Mouse (Mus musculus) neural tube, embryonic 12.5 days (tissue): ENCODE results near the gene Ints3. TPM values are rescaled to one million over a fixed set of nuclear protein-coding genes. Genes with fewer than 3 reads are reported as not detected.
"Not testable (repeated sequence)": the region's sequence is repeated elsewhere in the genome, so short reads cannot be mapped to it uniquely, and the experiment has no call there.

Experiments used
- ATAC-seq: fragments of 200-750 bp; cut with Nextera tagmentation; 2 replicates; pipeline ENCODE4 v1.8.0; 2017; ENCODE audit warnings: low read depth, mild to moderate bottlenecking, moderate TSS enrichment, moderate library complexity; ENCODE audit not compliant: low FRiP score
- H3K27ac ChIP-seq: fragments of 300-500 bp; sonication (generic); 2 replicates; pipeline ENCODE4 v1.5.1; 2016
- H3K27me3 ChIP-seq: fragments of 300-500 bp; sonication (generic); replicated peaks from 2 replicates; pipeline ENCODE4 v1.6.1; 2016; ENCODE audit warnings: mild to moderate bottlenecking
- H3K36me3 ChIP-seq: fragments of 300-500 bp; sonication (generic); 2 replicates; pipeline ENCODE4 v1.6.1; 2016; ENCODE audit warnings: mild to moderate bottlenecking
- H3K4me1 ChIP-seq: fragments of 300-500 bp; sonication (generic); 2 replicates; pipeline ENCODE4 v1.6.1; 2016
- H3K4me2 ChIP-seq: fragments of 300-500 bp; sonication (generic); replicated peaks from 2 replicates; pipeline ENCODE4 v1.6.1; 2016; ENCODE audit warnings: mild to moderate bottlenecking
- H3K4me3 ChIP-seq: fragments of 300-500 bp; sonication (generic); 2 replicates; pipeline ENCODE4 v1.5.1; 2016
- H3K9ac ChIP-seq: fragments of 300-500 bp; sonication (generic); 2 replicates; pipeline ENCODE4 v1.6.1; 2016; ENCODE audit warnings: mild to moderate bottlenecking
- H3K9me3 ChIP-seq: fragments of 300-500 bp; sonication (generic); 2 replicates; pipeline ENCODE4 v1.6.1; 2016; ENCODE audit warnings: mild to moderate bottlenecking
- WGBS: fragments of 180-500 bp; shearing (Covaris S2); methylation state at CpG from one replicate; pipeline ENCODE4 v1.1.7; 2016; 5-methylcytosine and 5-hydroxymethylcytosine counted together
- polyA plus RNA-seq: library from polyadenylated mRNA; unstranded; fragments of >200 nt; fragmentation: Nextera tagmentation; extraction: Ambion mirVana; gene quantifications from 2 replicates; pipeline ENCODE4 v1.2.1, GENCODE M21; 2016

Gene Ints3
- polyA plus RNA-seq, 1 experiment from 2014 or later: 40.5 TPM

DNA sequence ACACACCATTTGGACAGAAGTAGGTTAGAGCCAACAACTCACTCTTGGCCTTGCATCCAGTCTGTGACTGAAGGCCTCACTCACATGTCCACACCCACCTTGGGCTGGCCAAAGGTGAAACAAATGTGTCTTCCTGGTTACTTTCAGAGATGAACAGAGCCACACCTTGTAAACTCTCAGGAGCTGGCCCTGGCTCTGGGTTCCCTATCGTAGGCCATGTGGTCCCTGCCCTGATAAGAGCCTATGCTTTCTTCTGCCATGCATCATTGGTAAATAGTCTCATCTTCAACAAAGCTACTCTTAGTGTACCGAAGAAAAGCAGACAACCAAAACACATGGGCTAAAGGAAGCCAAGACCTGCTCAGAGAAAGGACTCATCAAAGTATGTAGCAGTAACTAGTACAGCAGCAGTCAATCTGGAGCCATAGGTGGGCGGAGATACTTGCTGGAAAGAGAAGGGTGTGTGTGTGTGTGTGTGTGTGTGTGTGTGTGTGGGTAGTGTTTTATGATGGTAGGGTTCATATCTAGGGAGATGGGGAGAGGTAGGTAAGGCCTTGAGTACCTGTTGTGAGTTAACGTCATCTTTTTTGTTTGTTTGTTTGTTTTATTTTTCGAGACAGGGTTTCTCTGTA lies 66.3 kb downstream of the Ints3 start:
- peaks cover 11% of the 10 kb centered on the region for H3K36me3 ChIP-seq

DNA sequence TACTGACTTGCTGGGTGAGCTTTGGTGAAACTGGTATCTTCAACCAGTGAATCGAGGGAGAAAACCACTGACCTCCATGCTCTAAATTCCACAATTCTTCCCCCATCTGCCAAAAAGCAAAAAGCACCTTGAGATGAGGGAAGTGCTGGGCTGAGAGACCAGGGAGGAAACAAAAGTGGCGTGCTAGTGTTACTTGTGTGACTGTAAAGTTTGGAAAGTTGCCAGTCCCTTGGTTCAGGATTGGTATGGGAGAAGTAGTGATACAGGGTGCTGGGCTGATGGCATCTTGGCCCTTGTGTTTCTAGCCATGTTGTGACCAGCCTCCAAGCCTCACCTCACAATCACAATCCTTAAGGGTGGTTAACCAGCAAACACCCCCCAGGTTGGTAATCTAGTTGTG lies 71.1 kb downstream of the Ints3 start:
- no peak for ATAC-seq
- no peaks in the 10 kb centered on the region for H3K9me3 ChIP-seq
- H3K27ac ChIP-seq: no peak overlapping the region
- no peak overlapping the region for H3K4me2 ChIP-seq
- no peak overlapping the region for H3K9ac ChIP-seq
- H3K4me3 ChIP-seq: no peak overlapping the region
- H3K36me3 ChIP-seq: peaks cover 38% of the 10 kb centered on the region
- 92% methylated on average over 2 of the region's 2 CpGs for WGBS
- no peaks in the 10 kb centered on the region for H3K27me3 ChIP-seq
- H3K4me1 ChIP-seq: no peaks in the 10 kb centered on the region

More for the DNA sequence above, 66.3 kb downstream of the Ints3 start:
- no peaks in the 10 kb centered on the region for H3K9me3 ChIP-seq
- no peak for ATAC-seq
- H3K4me3 ChIP-seq: no peak overlapping the region
- H3K9ac ChIP-seq: no peak overlapping the region
- H3K27ac ChIP-seq: no peak overlapping the region
- H3K4me1 ChIP-seq: no peaks in the 10 kb centered on the region
- no peaks in the 10 kb centered on the region for H3K27me3 ChIP-seq
- no peak overlapping the region for H3K4me2 ChIP-seq
- WGBS: 91% methylated on average over 5 of the region's 5 CpGs

DNA sequence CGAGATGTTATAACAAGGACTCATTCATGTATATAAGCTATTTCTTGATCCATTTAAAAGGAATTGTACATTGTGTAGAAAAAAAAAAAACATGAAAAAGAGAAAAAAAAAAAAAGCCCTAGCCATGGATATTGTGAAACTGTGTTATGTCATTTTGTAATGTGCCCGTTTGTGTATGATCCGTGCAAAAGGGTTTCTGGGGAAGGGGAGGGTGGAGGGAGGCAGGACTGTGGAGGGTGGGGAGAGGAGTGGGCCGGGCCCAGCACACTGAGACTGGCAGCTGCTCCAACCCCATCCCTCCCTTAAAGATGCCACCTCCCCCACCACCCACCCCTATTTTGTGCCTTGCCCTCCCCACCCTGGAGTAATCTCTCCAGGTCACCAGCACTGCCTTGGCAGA lies 71.9 kb downstream of the Ints3 start:
- H3K36me3 ChIP-seq: peaks cover 47% of the 10 kb centered on the region
- WGBS: 92% methylated on average over 4 of the region's 4 CpGs
- H3K4me2 ChIP-seq: no peak overlapping the region
- no peaks in the 10 kb centered on the region for H3K4me1 ChIP-seq
- no peak overlapping the region for H3K9ac ChIP-seq
- no peaks in the 10 kb centered on the region for H3K27me3 ChIP-seq
- H3K9me3 ChIP-seq: no peaks in the 10 kb centered on the region
- no peak for ATAC-seq
- H3K27ac ChIP-seq: no peak overlapping the region
- no peak overlapping the region for H3K4me3 ChIP-seq

GRCm38 (mm10) chr3:90359230-90359629 lies 74.2 kb downstream of the Ints3 start:
- WGBS: 96% methylated on average over 1 of the region's 1 CpGs
- Histone ChIP-seq H3K9me3 (no peaks in the 10 kb centered on the region), H3K9ac (no peak overlapping the region), H3K27ac (no peak overlapping the region), H3K4me2 (no peak overlapping the region), H3K36me3 (peaks cover 67% of the 10 kb centered on the region), H3K4me3 (no peak overlapping the region), H3K27me3 (no peaks in the 10 kb centered on the region), H3K4me1 (no peaks in the 10 kb centered on the region)
- ATAC-seq: no peak

GRCm38 (mm10) chr3:90357959-90358358 lies 75.5 kb downstream of the Ints3 start:
- no peak for ATAC-seq
- no peaks in the 10 kb centered on the region for H3K27me3 ChIP-seq
- WGBS: 95% methylated on average over 7 of the region's 7 CpGs
- H3K4me3 ChIP-seq: no peak overlapping the region
- H3K36me3 ChIP-seq: peaks cover 76% of the 10 kb centered on the region
- H3K9ac ChIP-seq: no peak overlapping the region
- no peaks in the 10 kb centered on the region for H3K9me3 ChIP-seq
- H3K27ac ChIP-seq: no peak overlapping the region
- no peaks in the 10 kb centered on the region for H3K4me1 ChIP-seq
- no peak overlapping the region for H3K4me2 ChIP-seq

GRCm38 (mm10) chr3:90347847-90348246 lies 85.6 kb downstream of the Ints3 start:
- H3K27me3 ChIP-seq: no peaks in the 10 kb centered on the region
- no peaks in the 10 kb centered on the region for H3K9me3 ChIP-seq
- H3K36me3 ChIP-seq: peaks cover 47% of the 10 kb centered on the region
- H3K9ac ChIP-seq: no peak overlapping the region
- 99% methylated on average over 4 of the region's 4 CpGs for WGBS
- H3K4me3 ChIP-seq: no peak overlapping the region
- no peak overlapping the region for H3K27ac ChIP-seq
- H3K4me2 ChIP-seq: no peak overlapping the region
- ATAC-seq: no peak
- no peaks in the 10 kb centered on the region for H3K4me1 ChIP-seq

GRCm38 (mm10) chr3:90342853-90343252 lies 90.6 kb downstream of the Ints3 start:
- ATAC-seq: not testable (repeated sequence)
- 63% methylated on average over 2 of the region's 2 CpGs for WGBS

More at GRCm38 (mm10) chr3:90342853-90343252, 90.6 kb downstream of the Ints3 start:
- not testable (repeated sequence) for H3K4me3 ChIP-seq, H3K4me1 ChIP-seq, H3K27ac ChIP-seq, H3K27me3 ChIP-seq, H3K4me2 ChIP-seq, H3K9me3 ChIP-seq, H3K9ac ChIP-seq
- peaks cover 23% of the 10 kb centered on the region for H3K36me3 ChIP-seq

Other genes starting within 250 kb of the Ints3 start
- gene Rps27, start 220.0 kb downstream of the Ints3 start, polyA plus RNA-seq: 952 and 1,028 TPM in 2 replicates
- gene Rab13, start 219.9 kb downstream of the Ints3 start, polyA plus RNA-seq: 22.3 and 23.4 TPM in 2 replicates
- 86.3 and 86.7 TPM in 2 replicates for gene Jtb, start 202.0 kb downstream of the Ints3 start, polyA plus RNA-seq
- gene Creb3l4, start 190.1 kb downstream of the Ints3 start, polyA plus RNA-seq: 3.8 and 4.2 TPM in 2 replicates
- 33.8 and 44.2 TPM in 2 replicates for gene Slc39a1, start 185.4 kb downstream of the Ints3 start, polyA plus RNA-seq
- 22.4 and 25.3 TPM in 2 replicates for gene Crtc2, start 179.5 kb downstream of the Ints3 start, polyA plus RNA-seq
- gene Dennd4b, start 168.4 kb downstream of the Ints3 start, polyA plus RNA-seq: 6.6 and 6.8 TPM in 2 replicates
- gene Gatad2b, start 140.4 kb downstream of the Ints3 start, polyA plus RNA-seq: 12.8 and 15.9 TPM in 2 replicates
- gene Slc27a3, start 43.7 kb downstream of the Ints3 start, polyA plus RNA-seq: 19.7 and 22.7 TPM in 2 replicates
- gene Npr1, start 32.2 kb upstream of the Ints3 start, polyA plus RNA-seq: 3.3 and 3.5 TPM in 2 replicates
- gene Ilf2, start 42.5 kb upstream of the Ints3 start, polyA plus RNA-seq: 322 and 326 TPM in 2 replicates
- 81.7 and 87.0 TPM in 2 replicates for gene Snapin, start 57.4 kb upstream of the Ints3 start, polyA plus RNA-seq
- gene Chtop, start 75.9 kb upstream of the Ints3 start, polyA plus RNA-seq: 211 and 215 TPM in 2 replicates
- gene S100a1, start 80.8 kb upstream of the Ints3 start, polyA plus RNA-seq: 5.0 and 7.2 TPM in 2 replicates
- 10.6 and 12.3 TPM in 2 replicates for gene S100a13, start 80.8 kb upstream of the Ints3 start, polyA plus RNA-seq
- gene S100a14, start 93.2 kb upstream of the Ints3 start, polyA plus RNA-seq: not detected in 2 replicates
- 33.3 and 38.3 TPM in 2 replicates for gene S100a16, start 103.6 kb upstream of the Ints3 start, polyA plus RNA-seq
- not detected in 2 replicates for gene S100a3, start 127.0 kb upstream of the Ints3 start, polyA plus RNA-seq
- not detected in 2 replicates for gene S100a2, start 156.6 kb upstream of the Ints3 start, polyA plus RNA-seq
- not detected in 2 replicates for gene Gm42674, start 168.3 kb upstream of the Ints3 start, polyA plus RNA-seq
- 0.46 and 1.0 TPM in 2 replicates for gene S100a4, start 170.1 kb upstream of the Ints3 start, polyA plus RNA-seq
- gene S100a5, start 174.9 kb upstream of the Ints3 start, polyA plus RNA-seq: not detected in 2 replicates
- 14.6 and 16.8 TPM in 2 replicates for gene S100a6, start 179.3 kb upstream of the Ints3 start, polyA plus RNA-seq
- gene S100a7a, start 220.4 kb upstream of the Ints3 start, polyA plus RNA-seq: not detected in 2 replicates
- gene S100a8, start 235.4 kb upstream of the Ints3 start, polyA plus RNA-seq: 15.8 and 23.7 TPM in 2 replicates